Mouse (Mus musculus) liver, postnatal 0 days (tissue): ENCODE results near the gene Setx.

Source experiments
- CTCF ChIP-seq: sonication (generic); IDR thresholded peaks from 2 replicates; pipeline ENCODE4 v1.5.1; 2016; ENCODE audit warnings: antibody characterized with exemption, low read depth
- EP300 ChIP-seq: IDR thresholded peaks from 2 replicates; pipeline ENCODE4 v1.6.1; 2016; ENCODE audit warnings: antibody characterized with exemption, low read depth, mild to moderate bottlenecking

DNA sequence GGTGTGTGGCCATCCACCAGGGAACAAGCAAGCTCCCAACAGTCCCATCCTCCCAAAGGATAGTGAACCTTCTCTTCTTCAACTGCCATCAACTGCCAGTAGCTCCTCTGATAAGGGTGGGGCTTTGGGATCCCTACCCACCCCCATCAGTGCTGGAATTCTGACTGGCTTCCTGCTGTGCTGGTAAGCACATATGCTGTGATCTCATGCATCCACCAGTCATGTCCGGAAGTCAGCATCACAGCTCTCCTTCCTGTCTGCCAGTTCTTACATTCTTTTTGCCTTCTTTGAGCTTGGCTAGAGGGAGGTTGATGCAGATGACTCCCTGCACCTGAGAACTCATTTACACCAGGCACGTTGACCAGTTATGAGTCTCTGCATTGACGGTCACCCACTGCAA, 1.5 kb upstream of the Setx start:
- TF ChIP-seq CTCF: no peak
- TF ChIP-seq EP300: no peak
